Mouse (Mus musculus) myocyte (in vitro differentiated cells): ENCODE results near the gene Rasgrf2.

ENCODE experiments used
- MYOD1 ChIP-seq, 3 experiments: IDR thresholded peaks; one replicate each; pipeline ENCODE4 v1.6.1; 2011; ENCODE audit warnings: control low read depth in 2 of 3, low read depth in 2 of 3, mild to moderate bottlenecking in 2 of 3, moderate library complexity in 1 of 3; ENCODE audit not compliant: insufficient read length in 2 of 3, control insufficient read depth in 1 of 3
- MYOG ChIP-seq, 3 experiments: IDR thresholded peaks; one replicate each; pipeline ENCODE4 v1.6.1; 2011; ENCODE audit warnings: control low read depth in 2 of 3, low read depth in 2 of 3, mild to moderate bottlenecking in 2 of 3; ENCODE audit not compliant: insufficient read length in 2 of 3, control insufficient read depth in 1 of 3, insufficient read depth in 1 of 3
- POLR2A ChIP-seq: IDR thresholded peaks from one replicate; pipeline ENCODE4 v1.6.1; 2011; ENCODE audit warnings: low read depth, mild to moderate bottlenecking, control low read depth, moderate library complexity; ENCODE audit not compliant: insufficient read length
- POLR2AphosphoS2 ChIP-seq: IDR thresholded peaks from one replicate; pipeline ENCODE4 v1.6.1; 2011; ENCODE audit warnings: low read depth, control low read depth; ENCODE audit not compliant: insufficient read length

DNA sequence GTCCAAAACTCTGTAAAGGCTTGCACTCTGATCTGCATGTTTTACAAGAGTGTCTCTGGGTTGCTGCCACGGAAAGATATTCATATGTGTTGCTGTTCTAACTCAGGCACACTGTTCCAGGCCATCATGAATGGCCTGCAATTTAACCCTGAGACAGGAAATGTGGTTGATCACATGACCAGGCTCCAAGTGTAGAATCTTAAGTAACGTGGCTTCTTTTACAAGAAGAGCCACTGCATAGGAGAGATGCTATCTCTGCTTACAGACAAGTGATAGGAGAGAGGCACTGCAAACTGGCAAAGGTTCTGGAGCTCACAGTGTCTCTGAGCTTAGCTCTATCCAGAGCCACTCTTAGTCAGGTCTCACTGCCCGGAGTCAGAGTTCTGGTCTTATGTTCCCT, 210.4 kb downstream of the Rasgrf2 start:
- no peak for TF ChIP-seq POLR2A
- TF ChIP-seq POLR2AphosphoS2, result no peak
- TF ChIP-seq MYOG (IDR thresholded peaks at IDR 0.05; ENCODE audit: control insufficient read depth in 1 of 3, insufficient read depth in 1 of 3, insufficient read length in 2 of 3, low read depth in 2 of 3), result no peak
- no peak for TF ChIP-seq MYOD1 (IDR thresholded peaks at IDR 0.05; ENCODE audit: control insufficient read depth in 1 of 3, insufficient read length in 2 of 3, low read depth in 2 of 3)
